In the genomic region with DNA sequence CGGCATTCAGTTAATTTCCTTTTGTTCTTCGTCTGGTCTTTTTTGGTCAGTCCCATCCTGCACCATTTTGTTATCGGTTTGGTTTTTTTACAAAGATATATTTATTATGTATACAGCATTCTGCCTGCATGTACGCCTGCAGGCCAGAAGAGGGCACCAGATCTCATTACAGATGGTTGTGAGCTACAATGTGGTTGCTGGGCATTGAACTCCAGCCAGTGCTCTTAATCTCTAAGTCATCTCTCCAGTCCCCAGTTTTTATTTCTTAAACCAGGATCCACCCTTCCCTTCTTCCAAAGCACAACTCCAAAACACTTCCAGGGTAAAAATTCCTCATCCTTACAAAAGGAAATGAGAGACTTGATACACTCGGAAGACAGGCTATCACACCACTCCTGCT, we compare ENCODE assay signal across 9 mouse cellular contexts. TPM values are rescaled to one million over a fixed set of nuclear protein-coding genes. Genes with fewer than 3 reads are reported as not detected.
DNase-seq lines count a peak whose midpoint lies in the region; TF ChIP-seq lines count a peak whose summit lies in the region.
"Had no signal": no experiment of that assay in that cellular context is flagged by ENCODE, and none has a peak within 500 bp of the region (broad histone marks: within the 10 kb centered on the region; RNA-seq: fewer than 3 reads in every experiment).

No protein-coding gene starts in this region.

- H3K4me3 ChIP-seq in liver, adult 2 months (ENCODE audit: insufficient read depth, low read depth, low read length): no peak overlapping the region
- H3K4me3 ChIP-seq: hindbrain, embryonic 12.5 days had no signal

- no peak overlapping the region for H3K27ac ChIP-seq in liver, adult 2 months (replicated peaks; ENCODE audit: insufficient read depth, low read depth, low read length)
- H3K27ac ChIP-seq: hindbrain, embryonic 12.5 days had no signal

- peak; percentile 57 for DNase-seq in adrenal gland, postnatal 14 days
- no peak for DNase-seq in adrenal gland, adult 18-20 months (ENCODE audit: low spot score in 2 of 2)
- DNase-seq in liver, adult 2 months (ENCODE audit: extremely low read depth, low read depth, low spot score): peak; percentile 55
- DNase-seq in liver: no peak
- DNase-seq in R1 (ENCODE audit: low read depth, low spot score): peak; percentile 54
- peak; percentile 42 to 49 for DNase-seq in natural killer cell, adult 2 months (ENCODE audit: low spot score in 2 of 2)
- DNase-seq in right cerebral cortex, postnatal 4 days: no peak
- no peak for DNase-seq in frontal cortex, postnatal 10 days (ENCODE audit: low spot score in 2 of 2)

- peaks cover 6% of the 10 kb centered on the region; the same call in 1 of the 2 replicates for H3K4me1 ChIP-seq in liver, adult 2 months (ENCODE audit: control insufficient read depth, insufficient read depth, low read length)

- H3K36me3 ChIP-seq in liver, adult 2 months (ENCODE audit: control insufficient read depth, insufficient read depth, low read length): no peaks in the 10 kb centered on the region; the same call in 1 of the 2 replicates
- H3K36me3 ChIP-seq: hindbrain, embryonic 12.5 days had no signal

- no peaks in the 10 kb centered on the region for H3K27me3 ChIP-seq in liver, adult 2 months (ENCODE audit: control insufficient read depth, insufficient read depth, low read length)

- WGBS in liver, adult 2 months: 47% methylated on average over 5 of the region's 5 CpGs

- H3K79me2 ChIP-seq in liver, adult 2 months (ENCODE audit: control insufficient read depth, insufficient read depth, low read length): peaks cover 5% of the 10 kb centered on the region; the same call in 1 of the 2 replicates

- TF ChIP-seq POLR2A in liver, adult 2 months (IDR thresholded peaks at IDR 0.05; ENCODE audit: extremely low read depth, insufficient read depth, low read length): no peak

- peak; percentile 70 for TF ChIP-seq CTCF in liver, adult 2 months (IDR thresholded peaks at IDR 0.05; ENCODE audit: low read depth, low read length)

- H3K9ac ChIP-seq in liver, adult 2 months (ENCODE audit: low read depth, low read length): no peak overlapping the region
- H3K9ac ChIP-seq: hindbrain, embryonic 12.5 days had no signal

RNA-seq across cellular contexts. Expression of a gene that starts 3.3 kb away (rescaled TPM):
- total RNA-seq in adrenal gland, postnatal 14 days (2021): 186 TPM in 2 replicates
- total RNA-seq in adrenal gland, adult 18-20 months (2021): 100 to 1,000 TPM; 180 to 210 TPM
- total RNA-seq in liver, adult 2 months (2014; rRNA removed): 77.8 and 85.8 TPM in 2 replicates
- 876 and 1,262 TPM in 2 replicates for polyA plus RNA-seq in liver, adult 2 months (2012; rRNA removed)

RNA-seq across cellular contexts. Expression of a gene that starts 5.8 kb away (rescaled TPM):
- 4.6 and 6.5 TPM in 2 replicates for total RNA-seq in adrenal gland, postnatal 14 days (2021)
- total RNA-seq in adrenal gland, adult 18-20 months (2021): 1 to 10 TPM; 3.1 to 4.5 TPM
- 2.2 and 2.3 TPM in 2 replicates for total RNA-seq in liver, adult 2 months (2014; rRNA removed)
- polyA plus RNA-seq in liver, adult 2 months (2012; rRNA removed): 2.6 and 4.1 TPM in 2 replicates

RNA-seq across cellular contexts. Expression of a gene that starts 8.0 kb away (rescaled TPM):
- 77.7 and 101 TPM in 2 replicates for total RNA-seq in adrenal gland, postnatal 14 days (2021)
- total RNA-seq in adrenal gland, adult 18-20 months (2021): 10 to 100 TPM; 26.4 to 38.4 TPM
- total RNA-seq in liver, adult 2 months (2014; rRNA removed): 9.0 and 12.4 TPM in 2 replicates
- polyA plus RNA-seq in liver, adult 2 months (2012; rRNA removed): 44.0 and 52.6 TPM in 2 replicates

RNA-seq across cellular contexts. Expression of a gene that starts 40.5 kb away (rescaled TPM):
- 92.0 and 92.5 TPM in 2 replicates for total RNA-seq in adrenal gland, postnatal 14 days (2021)
- 100 to 1,000 TPM in 1 of 2 experiments, 10 to 100 TPM in 1; 95.4 to 119 TPM for total RNA-seq in adrenal gland, adult 18-20 months (2021)
- 7.1 and 10.4 TPM in 2 replicates for total RNA-seq in liver, adult 2 months (2014; rRNA removed)
- 41.3 and 50.3 TPM in 2 replicates for polyA plus RNA-seq in liver, adult 2 months (2012; rRNA removed)

RNA-seq across cellular contexts. Expression of a gene that starts 52.5 kb away (rescaled TPM):
- 0.75 and 0.93 TPM in 2 replicates for total RNA-seq in adrenal gland, postnatal 14 days (2021)
- total RNA-seq in adrenal gland, adult 18-20 months (2021): 1 to 10 TPM in 1 of 2 experiments, under 1 TPM in 1; 0.26 to 1.1 TPM
- not detected in 2 replicates for total RNA-seq in liver, adult 2 months (2014; rRNA removed)
- 0.10 TPM in 1 of 2 replicates, not detected in the other for polyA plus RNA-seq in liver, adult 2 months (2012; rRNA removed)

Comparison
In these comparisons a context has a peak if more than half of its experiments do, and no peak if none do; other contexts are left out.
1. DNase-seq: peak in adrenal gland, postnatal 14 days (single experiment), liver, adult 2 months (single experiment), R1 (single experiment) and natural killer cell, adult 2 months (2 of 2); none in adrenal gland, adult 18-20 months (0 of 2), liver (single experiment), right cerebral cortex, postnatal 4 days (single experiment) and frontal cortex, postnatal 10 days (0 of 2).